Mouse (Mus musculus): ENCODE results near the gene Cyct.

Gene Cyct

DNA sequence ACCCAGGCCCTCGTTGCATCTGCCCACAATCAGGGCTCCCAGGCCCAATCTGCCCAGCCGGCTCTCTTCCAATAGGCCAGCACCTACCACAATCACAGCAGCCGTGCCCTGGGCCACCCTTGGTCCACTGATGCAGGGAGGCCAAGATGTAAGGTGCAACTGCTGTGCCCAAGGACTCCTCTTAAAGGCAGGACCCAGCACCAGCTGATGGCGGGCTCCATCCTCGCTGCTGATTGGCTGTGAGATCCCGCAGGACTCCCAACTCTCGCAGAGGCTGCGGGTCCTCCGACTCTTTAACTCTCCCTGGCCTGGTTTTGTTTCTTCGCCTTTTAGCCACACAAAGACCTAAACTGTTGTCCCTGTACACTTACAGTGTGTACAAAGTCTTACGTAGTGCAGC is at the start of gene Cyct:
Cyct (minus strand) TSS at position 225 of the 400 bp plus-strand sequence.
- no peak for DNase-seq (ENCODE audit: low spot score in 2 of 2)

DNA sequence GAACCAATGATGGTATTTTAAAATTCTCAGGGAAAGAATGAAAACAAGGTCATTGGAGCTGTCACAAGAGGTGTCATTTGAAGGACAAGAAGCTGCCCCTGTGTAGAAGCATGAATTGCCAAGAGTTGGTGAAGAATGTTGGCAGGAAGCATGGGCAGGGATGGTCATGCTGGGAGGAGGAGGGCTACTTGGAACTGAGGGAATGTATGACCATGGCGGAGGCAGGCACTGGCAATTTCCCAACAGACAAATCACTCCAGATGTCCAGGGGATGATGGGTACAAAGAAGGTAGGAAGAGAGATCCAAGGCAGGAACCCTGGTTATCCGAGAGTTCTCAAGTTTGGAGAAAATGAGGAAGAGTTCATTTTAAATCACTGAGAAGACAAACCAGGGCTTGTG is 49.7 kb upstream of the Cyct start:
- no peak for DNase-seq (ENCODE audit: low spot score in 2 of 2)

DNA sequence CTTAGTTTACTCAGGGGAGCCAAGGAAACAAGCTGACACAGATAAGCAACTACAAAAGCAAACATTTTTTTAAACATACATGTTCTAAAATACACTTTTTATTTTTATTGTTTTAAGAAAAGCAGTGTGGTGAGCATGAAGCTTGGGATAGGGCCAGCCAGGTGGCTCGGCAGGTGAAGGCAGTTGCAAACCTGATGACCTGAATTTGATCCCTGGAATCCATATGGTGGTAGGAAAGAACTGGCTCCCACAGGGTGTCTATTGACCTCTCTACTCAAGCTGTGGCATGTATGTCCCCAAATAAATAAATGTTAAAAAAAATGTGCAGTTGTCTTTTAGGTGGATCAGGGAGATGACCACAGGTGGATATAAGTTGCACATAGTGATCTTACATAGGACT is 49.3 kb upstream of the Cyct start:
- DNase-seq (ENCODE audit: low spot score in 2 of 2), result no peak

DNA sequence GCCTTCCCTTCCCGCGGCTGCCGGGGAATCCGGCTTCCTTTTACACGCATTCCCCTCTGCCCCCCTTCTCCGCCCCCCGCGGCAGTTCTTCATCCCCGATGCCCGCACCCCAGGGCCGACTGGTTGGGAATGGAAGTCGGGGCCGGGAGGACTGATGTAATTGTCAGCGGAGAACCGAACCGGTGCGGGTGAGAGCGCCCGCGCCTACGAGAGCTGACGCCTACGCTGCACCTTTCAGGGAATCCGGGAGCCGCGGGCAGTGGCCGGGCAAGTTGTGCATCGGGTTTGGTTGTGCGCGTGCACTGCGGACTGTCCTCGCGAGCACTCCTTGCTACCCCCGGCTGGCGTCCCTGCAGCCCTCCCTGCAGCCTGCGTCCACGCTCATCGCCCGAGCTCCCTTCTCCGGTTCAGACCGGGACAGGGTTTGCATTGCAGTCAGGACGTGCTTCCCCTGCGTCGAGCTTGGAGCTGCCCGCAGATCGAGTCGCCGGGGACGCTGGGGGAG is 46.7 kb upstream of the Cyct start:
- DNase-seq (ENCODE audit: low spot score in 2 of 2), result no peak

DNA sequence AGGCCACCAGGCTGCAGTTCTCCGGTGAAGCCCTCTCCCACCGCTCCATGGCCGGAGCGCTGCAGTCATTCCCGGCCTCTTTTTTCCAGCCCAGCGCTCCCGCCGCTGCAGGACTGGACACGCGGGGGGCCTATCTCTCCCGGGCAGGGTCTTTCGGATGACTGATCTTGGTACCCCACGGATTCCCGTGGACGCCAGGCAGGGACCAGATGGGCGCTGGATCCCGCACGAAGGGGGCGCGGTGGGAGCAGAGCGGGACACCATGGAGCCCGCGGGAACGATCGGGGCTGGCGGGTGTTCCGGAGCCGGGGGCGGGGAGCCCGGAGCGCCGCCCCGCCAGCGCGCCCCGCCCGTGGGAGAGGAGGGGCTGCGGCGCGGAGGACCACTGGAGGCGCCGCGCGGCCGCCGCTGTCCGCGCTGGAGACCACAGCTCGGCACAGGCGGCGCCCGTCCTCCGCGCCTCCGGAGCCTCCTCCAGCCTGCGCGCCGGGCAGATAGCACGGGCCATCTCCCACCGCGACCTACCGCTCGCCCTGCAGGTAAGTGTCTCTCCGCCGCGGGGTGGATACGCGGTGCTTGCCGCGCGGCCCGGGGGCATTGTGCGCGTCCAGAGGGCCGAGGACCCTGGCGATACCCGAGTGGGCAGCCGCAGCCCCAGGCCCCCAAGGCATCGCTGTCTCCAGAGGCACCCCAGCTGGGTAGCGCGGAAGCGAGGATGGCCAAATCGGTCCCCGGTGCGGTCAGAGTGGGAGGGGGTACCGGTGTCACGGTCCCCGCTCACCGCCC is 46.1 kb upstream of the Cyct start, which contains the start of gene Osbpl6:
Osbpl6 (plus strand) TSS at position 358 of the 786 bp plus-strand sequence.
- DNase-seq (ENCODE audit: low spot score in 2 of 2), result no peak

DNA sequence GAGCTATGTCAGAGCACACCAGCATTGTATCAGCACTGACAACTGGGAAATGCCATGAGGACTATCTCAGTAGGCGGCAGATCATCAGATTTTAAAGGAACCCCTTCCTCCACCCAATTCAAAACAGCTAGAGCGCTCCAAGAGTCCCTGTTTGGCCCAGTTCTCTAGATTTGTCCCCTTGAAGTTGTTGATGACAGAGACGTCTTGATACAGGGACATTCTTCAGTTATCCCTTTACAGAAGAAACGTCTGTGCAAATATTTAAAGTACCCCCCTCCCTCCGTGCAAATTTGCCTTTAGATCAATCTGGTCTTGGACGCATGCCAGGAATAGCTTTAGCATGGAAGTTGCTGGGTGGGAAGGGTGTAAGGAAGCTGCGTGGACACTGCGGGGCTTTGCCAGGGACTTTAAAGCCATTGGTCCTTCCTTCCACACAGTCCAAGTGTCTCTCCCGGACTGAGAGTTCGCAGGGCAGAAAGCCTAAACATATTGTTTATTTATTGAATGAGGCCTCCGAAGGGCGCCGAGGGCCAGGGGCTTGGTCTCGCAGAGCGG is 45.4 kb upstream of the Cyct start:
- no peak for DNase-seq (ENCODE audit: low spot score in 2 of 2)

DNA sequence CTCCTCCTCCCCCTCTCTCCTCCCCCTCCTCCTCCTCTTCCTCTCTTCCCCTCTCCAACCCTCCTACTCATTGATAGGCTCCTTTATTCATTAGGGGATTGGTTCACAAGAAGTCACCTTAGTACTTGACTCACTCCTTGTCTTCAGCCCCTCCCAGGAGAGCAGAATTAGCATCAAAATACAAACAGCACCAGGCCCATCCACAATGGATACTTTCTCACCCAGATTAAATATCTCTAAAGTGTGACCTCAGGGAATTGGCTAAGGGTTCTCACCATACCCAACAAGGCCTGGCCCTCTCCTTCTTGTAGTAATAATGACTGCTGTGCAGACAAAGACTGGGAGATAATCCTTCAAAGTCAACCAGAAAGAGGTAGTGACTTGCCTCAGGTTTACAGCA is 39.9 kb upstream of the Cyct start:
- DNase-seq (ENCODE audit: low spot score in 2 of 2), result no peak

DNA sequence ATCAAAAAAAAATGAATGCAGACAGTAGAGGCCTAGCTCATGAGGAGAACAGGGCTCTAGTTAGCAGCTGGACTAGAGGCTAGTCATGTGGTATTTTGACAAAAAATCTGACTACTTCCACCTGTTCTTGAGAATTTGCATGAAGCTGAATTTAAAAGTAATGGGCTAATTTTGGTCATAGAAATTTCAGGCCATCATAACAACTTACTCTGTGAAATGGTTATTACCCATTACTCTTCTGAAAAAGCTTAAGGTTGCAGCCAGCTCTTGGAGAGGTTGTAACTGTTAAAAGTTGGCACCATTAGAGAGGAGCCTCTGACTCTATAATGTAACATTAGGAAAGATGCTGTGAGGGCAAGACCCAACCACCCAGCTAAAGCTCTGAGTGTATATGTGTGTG is 26.3 kb upstream of the Cyct start:
- no peak for DNase-seq (ENCODE audit: low spot score in 2 of 2)

DNA sequence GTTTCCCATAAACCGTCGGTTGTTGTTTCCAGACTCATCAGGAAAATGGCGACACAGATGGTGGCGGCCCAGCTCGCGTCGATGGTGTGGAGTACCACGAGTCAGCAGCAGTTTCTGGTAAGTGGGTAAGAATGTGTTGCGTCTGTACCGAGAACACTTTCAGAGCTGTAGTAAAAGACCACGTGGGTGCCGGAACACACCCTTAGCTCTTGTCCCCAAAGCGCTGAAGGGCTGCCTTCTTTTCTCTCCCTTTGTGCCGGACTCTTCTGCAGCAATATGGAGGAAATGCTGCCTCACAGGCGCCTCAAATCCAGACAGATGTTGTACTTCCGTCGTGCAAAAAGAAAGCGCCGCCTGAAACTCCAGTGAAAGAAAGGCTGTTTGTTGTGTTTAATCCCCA is 18.4 kb upstream of the Cyct start:
- no peak for DNase-seq (ENCODE audit: low spot score in 2 of 2)

DNA sequence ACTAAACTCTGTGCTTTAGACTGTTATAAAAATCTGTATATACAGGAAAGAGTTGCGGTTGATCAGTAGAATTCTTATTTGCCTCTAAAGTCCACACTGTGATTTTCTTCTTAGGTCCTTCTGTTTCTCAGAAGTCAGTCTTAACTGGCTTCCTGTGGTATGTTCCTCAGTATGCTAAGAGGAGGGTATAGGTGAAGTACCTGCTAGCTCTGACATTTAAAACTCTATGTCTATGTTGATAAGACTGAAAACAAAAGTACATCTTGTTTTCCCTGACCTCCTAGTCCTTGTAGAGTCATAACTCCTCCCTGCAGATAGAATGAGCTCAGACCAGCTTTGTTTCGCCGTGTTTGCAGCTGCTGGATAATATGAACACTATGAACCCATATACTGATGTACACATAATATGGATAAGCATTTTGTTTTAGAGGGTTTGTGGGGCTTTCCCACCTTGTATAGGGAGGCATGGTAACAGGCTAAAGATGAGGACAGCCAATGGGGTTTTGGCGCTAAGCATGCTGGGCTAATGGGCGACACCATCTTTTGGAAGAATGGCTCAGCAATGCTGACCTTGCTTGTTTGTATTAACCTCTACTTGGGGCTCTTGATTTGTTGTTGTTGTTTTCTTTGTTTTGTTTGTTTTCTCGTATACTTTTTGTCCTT is 14.4 kb upstream of the Cyct start:
- DNase-seq (ENCODE audit: low spot score in 2 of 2), result no peak

DNA sequence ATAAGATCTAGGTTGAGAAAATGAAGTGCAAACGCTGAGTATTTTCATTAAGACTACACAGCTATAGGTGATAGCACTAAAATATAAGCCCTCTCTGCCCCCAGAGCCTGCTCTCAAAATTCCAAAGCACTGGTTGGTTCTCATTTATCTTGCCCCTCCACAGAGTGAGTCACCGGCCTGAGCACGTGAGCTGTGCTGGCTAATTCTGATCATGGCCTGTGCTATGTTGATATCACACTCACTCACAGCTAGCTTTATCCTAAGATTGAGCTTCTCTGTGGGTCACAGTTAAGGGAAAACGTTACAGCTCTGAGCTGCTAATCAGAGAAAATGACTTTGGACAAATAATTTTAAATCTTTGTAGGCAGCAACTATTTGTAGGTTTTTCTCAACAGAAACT is 12.0 kb upstream of the Cyct start:
- no peak for DNase-seq (ENCODE audit: low spot score in 2 of 2)

DNA sequence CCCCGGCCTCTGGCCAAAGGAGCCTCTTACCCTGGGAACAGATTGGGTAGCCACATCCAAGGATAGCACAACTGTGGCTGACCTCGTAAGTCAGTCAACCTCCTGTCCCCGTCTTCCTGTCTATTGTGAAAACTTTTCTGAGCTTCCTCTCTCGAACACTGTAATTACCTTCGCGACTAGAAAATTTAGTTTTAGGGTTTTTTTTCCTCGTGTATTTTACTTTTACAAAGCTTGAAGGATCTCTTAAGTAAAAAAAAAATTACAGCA is 10.3 kb upstream of the Cyct start:
- no peak for DNase-seq (ENCODE audit: low spot score in 2 of 2)

DNA sequence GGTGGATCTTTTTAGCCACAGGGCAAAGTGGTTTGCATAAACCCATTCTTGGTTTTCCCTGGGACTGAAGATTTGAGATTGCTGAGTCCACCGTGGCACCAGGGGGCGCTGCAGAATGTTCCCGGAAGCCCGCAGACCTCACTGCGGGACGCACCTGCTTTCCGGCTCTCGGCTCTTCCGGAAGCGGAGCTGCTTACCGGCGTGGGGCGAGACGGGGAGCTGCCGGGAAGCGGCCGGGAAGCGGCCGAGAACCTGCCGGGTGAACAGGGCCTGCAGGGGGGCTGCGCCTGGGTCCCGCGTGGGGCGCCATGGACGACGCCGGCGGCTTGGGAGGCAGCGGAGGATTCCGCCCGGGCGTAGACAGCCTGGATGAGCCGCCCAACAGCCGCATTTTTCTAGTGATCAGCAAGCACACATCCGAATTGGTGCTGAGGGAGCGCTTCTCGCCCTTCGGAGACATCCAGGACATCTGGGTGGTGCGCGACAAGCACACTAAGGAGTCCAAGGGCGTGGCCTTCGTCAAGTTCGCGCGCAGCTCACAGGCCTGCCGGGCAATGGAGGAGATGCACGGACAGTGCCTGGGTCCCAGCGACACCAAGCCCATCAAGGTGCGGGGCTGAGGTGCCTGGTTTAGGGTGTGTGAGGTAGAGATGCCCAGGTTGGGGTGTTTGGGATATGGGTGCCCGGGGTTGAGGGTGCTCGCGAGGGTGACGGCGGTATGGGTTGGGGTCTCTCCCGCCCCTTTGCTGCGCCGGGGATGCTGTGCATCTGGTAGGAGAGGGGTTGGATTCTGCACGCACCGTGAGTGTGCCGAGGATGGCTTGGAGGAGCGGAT is 9.8 kb upstream of the Cyct start, which contains the start of gene Rbm45:
Rbm45 (plus strand) TSS at position 164 of the 835 bp plus-strand sequence.
- peak; percentile 76 to 85 for DNase-seq (ENCODE audit: low spot score in 2 of 2)

DNA sequence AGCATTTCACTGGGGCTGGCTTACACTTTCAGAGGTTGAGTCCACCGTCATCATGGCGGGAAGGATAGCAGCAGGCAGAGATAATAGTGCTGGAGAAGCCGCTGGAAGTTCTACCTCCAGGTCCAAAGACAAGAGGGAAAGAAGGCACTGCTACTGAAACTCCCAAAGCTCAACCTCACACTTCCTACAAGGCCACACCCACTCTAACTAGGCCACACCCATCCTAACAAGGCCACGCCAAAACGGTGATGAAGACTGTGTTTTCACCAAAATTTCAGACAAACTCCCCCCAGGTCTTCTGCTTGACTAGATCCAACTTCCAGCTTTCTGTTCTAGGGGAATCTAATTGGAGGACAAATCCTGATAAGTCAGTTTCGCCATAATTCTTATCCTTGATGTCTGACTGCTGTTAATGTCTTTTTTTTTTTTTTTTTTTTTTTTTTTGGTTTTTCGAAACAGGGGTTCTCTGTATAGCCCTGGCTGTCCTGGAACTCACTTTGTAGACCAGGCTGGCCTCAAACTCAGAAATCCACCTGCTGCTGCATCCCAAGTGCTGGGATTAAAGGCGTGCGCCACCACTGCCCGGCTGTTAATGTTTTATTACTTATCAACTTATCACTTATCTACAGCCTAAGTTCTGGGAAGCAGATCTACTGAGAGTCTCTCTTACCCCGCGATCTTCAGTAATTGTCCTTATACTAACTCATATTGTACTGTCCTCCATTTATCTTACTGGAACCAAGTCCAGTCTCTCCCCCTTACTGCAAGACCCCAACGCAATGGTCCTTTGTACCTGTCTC is 8.8 kb upstream of the Cyct start:
- no peak for DNase-seq (ENCODE audit: low spot score in 2 of 2)

DNA sequence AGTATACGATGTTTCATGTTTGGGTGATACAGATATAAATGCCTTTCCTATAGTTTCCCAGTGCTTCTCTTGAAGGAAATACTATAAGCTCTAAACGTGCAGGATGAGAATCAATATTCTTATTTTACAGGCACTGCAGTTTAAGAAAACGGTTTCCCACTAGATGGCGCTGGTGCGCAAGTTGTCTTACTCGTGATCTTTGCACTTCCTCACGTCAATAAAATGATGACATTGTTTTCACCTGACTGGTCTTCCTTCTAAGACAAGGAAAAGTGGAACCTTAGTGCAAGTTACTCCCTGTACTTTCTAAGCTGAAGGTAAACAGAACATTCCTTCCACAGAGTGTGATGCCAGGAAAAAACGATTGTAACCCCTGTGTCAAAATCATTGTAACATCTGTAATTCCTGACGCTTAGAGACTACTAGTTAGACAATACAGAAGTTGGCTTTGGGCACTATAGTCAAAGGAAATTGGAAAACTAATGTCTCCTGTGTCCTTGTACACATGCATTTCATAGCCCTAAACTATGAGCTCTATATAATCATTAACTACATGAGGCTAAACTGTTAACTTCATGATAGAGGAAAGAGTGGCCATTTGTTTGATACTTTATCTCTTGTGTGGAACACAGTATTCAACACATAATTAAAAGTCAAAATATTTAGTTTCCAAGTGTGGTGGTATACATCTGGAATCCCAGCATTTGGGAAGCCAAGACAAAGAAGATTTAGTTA is 7.1 kb upstream of the Cyct start:
- DNase-seq (ENCODE audit: low spot score in 2 of 2), result peak; percentile 66 to 80

DNA sequence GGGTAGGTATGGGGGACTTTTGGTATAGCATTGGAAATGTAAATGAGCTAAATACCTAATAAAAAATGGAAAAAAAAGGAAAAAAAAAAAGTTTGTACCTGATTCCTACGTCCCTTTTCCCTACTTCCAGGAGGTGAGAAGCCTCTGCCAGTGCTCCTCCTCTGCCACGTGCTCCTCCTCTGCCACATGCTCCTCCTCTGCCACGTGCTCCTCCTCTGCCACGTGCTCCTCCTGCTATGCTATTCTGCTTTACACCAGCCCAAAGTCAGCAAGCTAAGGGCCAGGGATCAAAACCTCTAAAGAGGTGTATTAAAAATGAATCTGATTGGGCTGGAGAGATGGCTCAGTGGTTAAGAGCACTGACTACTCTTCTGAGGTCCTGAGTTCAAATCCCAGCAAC is 5.6 kb upstream of the Cyct start:
- no peak for DNase-seq (ENCODE audit: low spot score in 2 of 2)

DNA sequence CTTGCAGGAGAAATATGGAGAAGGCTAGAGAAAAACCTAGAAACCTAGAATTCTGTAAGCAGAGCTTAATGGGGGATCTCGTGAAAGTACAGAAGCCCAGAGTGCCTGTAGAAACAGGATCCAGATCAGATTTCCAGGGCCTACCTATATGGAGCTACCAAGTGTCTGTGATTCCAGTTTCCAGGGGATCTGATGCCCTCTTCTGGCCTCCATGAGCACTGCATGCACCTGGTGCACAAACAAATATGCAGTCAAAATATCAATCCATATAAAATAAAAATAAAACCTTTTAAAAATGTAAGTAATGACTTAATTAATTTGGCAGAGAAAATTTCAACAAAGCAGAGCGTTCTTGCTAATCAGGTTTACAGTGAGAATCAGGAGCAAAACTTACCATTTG is 1.9 kb upstream of the Cyct start:
- no peak for DNase-seq (ENCODE audit: low spot score in 2 of 2)

DNA sequence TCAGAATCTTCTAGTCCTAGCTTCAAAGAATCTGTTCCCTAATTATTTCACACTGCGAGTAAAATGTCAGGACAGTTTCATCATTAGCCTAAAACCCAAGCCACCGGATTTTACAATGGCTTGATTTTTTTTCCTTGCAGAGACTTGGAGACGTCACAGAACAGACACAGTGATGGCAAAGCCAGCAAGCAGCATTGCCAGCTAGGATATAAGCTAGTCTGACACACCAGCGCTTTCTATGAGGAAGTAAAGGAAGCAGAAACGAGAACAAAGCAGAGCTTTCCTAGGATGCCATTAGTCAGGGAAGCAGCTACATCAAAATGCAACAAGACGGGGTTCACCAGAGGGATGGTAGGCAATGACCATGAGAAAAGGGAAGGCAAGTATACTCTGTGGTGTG is 12.4 kb downstream of the Cyct start:
- DNase-seq (ENCODE audit: low spot score in 2 of 2), result no peak

DNA sequence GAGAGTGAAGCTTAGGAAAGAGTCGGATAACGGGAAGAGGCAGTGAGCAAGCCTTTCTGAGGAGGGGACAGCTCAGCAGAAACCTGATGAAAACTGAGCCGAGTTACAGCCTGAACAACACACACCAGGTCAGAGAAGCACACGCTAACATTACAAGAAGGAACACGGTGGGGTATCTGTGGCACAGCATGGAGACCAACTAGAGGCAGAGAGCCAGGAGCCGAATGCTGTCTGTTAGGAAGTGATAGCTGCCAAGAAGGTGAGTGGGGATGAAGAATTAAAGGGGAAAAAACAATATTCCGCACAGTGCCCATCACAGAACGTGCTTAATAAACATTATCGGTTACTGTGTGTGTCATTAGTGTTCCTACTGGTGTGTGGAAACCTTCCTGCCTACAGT is 18.1 kb downstream of the Cyct start:
- DNase-seq (ENCODE audit: low spot score in 2 of 2), result no peak

All from natural killer cell, adult 2 months (primary cell).